Mouse (Mus musculus) left cerebral cortex, postnatal 10 days (tissue): ENCODE data around the gene Inhbb. TPM values are rescaled to one million over a fixed set of nuclear protein-coding genes. Genes with fewer than 3 reads are reported as not detected.

Source experiments
- DNase-seq, 2 experiments: peaks; one replicate each; pipeline ENCODE4 v3.0.0; 2021 to 2022; ENCODE audit warnings: low spot score in 2 of 2, mixed read lengths in 1 of 2; ENCODE audit errors: extremely low spot score in 1 of 2
- intact Hi-C: fragments of 180-260 bp; cut with DNase I; formaldehyde crosslinking; loops from one replicate; pipeline ENCODE4 v1.15.1; 2025
- total RNA-seq, 2 experiments: library from RNA; stranded (reverse); gene quantifications; 2 replicates each; pipeline ENCODE4 v1.2.3; 2021

The Inhbb gene
- total RNA-seq, 2 experiments from 2014 or later, result 7.9 to 8.8 TPM

DNA sequence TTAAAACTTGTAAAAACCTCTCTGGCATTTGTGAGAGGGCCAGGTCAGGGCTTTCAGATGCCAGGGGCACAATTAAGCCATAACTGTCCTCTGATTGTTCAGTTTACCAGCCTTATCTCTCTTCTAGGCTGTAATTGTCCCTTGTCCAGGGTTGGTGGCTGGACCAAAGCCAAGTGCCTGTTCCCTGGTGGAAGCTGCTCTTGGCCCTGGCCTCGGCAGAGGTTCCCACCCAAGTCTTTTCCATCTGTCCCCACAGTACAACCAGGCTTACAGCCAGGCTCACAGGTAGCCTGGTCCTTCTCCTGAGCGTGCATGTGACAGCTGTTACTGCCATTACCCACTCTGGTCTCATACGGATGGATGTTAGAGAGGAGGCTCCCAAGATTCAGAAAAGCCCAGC, 30.7 kb downstream of the Inhbb start:
- no peak for DNase-seq
- intact Hi-C loops, result no loop called here

DNA sequence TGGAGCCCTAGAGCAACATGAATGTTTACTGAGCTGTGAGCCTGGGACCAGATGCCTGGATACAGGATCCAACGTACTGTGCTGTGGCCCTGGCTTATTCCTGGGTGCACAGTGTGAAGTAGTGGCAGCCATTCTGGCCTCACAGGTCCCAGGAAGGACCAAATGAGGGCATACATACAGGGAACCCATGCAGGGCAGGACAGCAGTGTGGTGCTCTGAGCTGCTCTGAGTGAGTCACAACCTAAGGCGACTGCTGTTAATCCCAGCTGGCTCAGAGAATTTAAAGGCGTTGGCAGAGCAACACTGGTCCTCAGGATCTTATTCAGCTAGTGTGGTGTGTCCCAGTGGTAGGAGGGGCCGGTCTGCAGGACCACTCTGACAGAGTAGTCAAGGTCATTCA, 31.4 kb downstream of the Inhbb start:
- intact Hi-C loops, result no loop called here
- DNase-seq, result no peak

DNA sequence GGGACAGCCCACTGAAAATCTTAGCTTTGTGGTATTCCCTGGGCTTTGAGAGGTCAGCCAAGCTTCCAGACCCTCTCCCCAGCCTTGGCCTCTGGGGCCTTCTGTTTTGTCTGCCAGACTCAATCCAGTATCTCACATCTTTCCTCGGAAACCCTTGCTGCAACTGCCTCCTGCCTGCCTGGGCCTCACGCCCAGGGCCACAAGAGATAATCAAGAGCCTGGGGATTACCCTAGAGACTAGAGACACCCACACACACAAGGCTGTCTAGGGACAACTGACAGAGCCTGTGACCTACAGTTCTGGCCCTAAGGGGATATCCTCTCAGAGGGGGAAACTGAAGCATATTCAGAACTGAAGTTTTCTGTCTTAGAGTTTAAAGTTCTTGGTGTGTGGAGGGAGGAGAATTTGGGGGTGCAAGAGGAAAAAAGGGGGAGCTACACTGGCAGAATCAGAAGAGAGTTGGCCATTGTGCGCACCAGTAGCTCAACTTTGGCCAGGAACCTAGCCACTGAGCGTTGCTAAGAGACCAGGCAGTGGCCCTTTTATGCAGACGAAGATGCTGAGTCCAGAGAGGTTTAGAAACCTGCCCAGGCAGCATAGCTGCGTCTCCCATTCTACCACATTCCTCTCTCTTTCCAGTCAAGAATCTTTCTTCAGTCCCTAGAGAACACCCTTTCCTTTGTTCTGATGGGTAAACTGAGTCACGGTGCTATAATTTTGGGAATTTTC, 32.1 kb downstream of the Inhbb start:
- DNase-seq, result no peak
- intact Hi-C loops, result no loop called here

DNA sequence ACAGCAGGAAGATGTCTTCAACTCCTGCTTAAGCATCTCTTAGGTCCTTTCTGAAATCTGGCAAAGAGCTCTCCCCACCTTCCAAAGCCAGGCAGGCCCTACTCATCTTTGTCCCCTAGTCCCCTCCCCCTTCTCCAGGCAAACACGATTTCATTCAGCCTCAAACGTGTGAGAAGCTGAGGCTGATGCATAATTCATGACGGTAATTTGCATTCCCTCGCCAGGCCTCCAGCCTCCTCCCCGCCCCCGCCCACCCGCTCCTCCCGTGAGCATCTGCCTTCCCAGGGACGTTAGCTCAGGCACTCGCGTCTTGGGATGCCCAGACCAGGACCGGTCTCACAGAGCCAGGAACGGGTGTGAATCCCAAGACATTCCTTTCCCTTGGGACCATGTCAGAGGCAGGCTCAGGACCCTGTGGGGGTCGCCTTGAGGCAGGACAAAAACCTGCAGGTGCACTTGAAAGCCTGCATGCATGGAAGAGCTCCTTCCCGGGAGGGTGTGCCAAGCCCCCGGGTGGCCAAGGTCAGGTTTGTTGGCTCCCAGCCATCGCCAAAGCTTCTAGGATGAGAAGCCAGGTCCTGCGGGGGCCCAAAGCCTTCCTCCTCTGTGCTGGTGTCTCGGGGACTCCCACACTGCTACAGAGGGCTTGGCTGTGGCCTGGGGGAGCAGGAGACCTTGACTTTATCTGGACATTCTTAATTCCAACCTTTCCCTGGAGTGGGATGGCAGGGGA, 33.2 kb downstream of the Inhbb start:
- intact Hi-C loops, result no loop called here
- DNase-seq, result peak; percentile 61 to 77

DNA sequence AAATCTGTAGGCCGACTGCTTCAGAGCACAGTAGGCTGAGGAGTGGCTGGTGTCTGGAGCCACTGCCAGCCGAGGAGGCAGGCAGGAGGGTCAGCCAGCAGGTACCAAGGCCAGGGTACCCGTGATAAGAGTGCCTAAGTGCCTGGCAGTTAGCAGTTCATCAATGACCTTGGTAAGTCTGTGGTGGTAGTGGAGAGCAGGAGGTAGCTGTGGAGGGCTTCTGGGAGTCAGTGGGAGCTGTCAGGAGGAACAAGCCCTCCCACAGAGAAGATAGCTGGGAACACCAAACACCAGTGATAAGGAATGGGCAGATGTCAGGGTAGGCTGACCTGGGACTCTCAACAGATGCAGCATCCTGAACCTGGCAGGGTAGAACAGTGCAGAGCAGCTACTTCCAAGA, 35.7 kb downstream of the Inhbb start:
- intact Hi-C loops, result no loop called here
- no peak for DNase-seq

DNA sequence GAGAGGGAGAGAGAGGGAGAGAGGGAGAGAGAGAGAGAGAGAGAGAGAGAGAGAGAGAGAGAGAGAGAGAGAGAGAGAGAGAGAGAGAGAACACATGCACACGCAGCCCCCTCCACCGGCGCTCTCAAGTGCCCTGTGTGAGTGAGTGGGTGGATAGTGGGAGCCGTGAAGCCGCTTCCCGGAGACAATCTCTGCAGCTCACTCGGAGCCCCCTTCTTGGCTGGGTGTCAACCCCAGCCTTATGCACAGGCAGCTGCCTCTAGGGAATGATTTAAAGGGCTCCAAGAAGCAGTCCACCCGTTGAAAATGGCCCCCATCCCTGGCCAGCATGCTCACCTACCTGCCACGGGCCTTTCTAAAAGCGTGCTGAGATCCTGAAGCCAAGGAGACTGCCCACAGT, 38.1 kb downstream of the Inhbb start:
- peak; percentile 77 to 82 for DNase-seq
- intact Hi-C loops, result no loop called here

DNA sequence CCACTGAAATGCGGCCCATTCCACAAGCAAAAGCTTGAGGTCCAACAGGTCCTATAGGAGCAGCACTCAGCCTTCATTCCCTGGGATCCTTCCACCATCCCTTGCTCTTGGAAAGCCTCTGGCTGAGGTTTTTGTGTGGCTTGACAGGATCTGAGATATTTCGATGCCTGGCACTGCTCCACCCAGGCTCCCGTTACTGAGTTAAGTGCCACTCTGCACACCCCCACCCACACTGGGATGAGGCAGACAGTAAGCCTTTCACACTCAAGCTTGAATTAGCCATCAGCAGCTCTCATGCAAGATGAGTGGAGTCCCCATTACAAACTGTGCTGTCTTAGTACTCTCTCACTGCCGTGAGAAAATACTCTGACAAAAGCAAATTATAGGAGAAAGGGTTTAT, 41.4 kb downstream of the Inhbb start:
- intact Hi-C loops, result no loop called here
- peak; percentile 56 to 68 for DNase-seq

DNA sequence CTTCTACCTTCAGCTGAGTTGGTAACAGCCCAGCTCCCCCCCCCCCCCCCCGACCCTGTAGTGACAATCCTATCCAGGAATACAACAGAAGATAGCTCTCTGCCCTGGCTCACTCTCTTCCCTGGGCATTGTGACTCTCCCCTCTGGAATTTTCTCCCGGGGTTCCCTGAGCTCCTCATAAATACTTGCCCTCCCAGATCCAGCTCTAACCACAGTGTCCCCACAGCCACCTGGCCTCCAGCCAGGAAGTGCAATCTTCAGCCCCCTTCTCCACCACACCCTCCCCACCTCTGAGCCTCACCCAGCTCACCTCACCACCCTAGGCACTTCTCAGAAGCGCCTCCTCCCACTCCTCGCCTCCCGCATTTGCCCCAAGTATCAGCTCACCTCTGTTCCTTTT, 46.7 kb downstream of the Inhbb start:
- DNase-seq, result no peak
- intact Hi-C loops, result no loop called here

DNA sequence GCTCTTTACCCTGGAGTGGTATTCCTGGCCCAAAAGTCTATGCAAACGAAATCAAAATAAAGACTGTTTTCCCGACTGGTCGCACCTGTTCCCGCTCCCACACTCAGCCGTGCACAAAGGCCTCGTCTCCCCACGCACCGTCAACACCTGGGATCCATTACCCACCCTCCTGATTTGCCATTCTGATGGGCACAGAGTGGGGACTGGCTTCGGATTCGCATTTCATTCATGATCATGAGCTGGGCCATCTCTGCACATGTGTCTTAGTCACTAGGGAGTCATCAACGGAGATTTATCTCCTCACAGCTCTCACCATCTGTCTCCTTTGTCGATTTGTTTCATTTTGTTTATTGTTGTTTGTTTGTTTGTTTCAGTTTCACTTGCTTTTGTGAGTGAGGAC, 54.5 kb downstream of the Inhbb start:
- DNase-seq, result no peak
- intact Hi-C loops, result no loop called here

DNA sequence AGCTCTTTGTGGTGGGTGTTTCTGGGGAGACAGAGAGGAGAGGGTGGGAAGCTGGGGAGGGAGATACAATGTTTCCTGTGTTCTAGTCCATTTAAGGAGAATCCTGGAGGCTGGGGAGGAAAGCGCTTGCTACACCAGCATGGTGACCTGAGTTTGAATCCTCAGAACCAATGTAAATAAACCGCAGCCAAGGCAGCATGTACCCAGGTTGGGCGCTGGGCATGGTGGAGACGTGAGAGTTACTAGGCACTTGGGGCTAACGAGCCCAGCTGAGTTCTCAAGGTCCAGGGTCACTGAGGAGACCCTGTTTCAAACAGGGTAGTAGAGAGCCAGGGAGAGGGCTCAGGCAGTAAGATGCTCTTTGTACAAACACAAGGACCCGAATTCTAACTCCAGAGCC, 55.7 kb downstream of the Inhbb start:
- intact Hi-C loops, result no loop called here

More for the DNA sequence above, 55.7 kb downstream of the Inhbb start:
- no peak for DNase-seq

Other genes starting within 250 kb of the Inhbb start
- 10 to 100 TPM; 32.3 to 33.9 TPM for gene Ralb, start 82.5 kb upstream of the Inhbb start, total RNA-seq
- 10 to 100 TPM; 10.1 to 12.4 TPM for gene Tmem185b, start 103.9 kb upstream of the Inhbb start, total RNA-seq
- 1 to 10 TPM; 5.8 to 6.8 TPM for gene Epb41l5, start 226.8 kb upstream of the Inhbb start, total RNA-seq